Mouse (Mus musculus): ENCODE results near the gene Vti1a.

- TF ChIP-seq POLR2A (IDR thresholded peaks at IDR 0.05; ENCODE audit: insufficient read depth, low read length) (no peak), CTCF (IDR thresholded peaks at IDR 0.05; ENCODE audit: low read depth, low read length) (no peak)
Measured at GRCm38 (mm10) chr19:55381343-55381742, 65.2 kb downstream of the Vti1a start.
